Mouse (Mus musculus) MEL (cell line): ENCODE measurements around the gene Nolc1. TPM values are rescaled to one million over a fixed set of nuclear protein-coding genes. Genes with fewer than 3 reads are reported as not detected.

Experiments
- DNase-seq: peaks from one replicate; pipeline ENCODE4 v3.0.0; 2011; ENCODE audit warnings: low read depth, low spot score
- H3K27ac ChIP-seq: 2 replicates; pipeline ENCODE4 v1.5.1; 2012; ENCODE audit warnings: low read depth, mild to moderate bottlenecking, control low read depth, low read length, moderate library complexity; ENCODE audit not compliant: control insufficient read depth
- H3K27me3 ChIP-seq, 2 experiments: fragments of 150-350 bp in 1 of 2; sonication (generic) in 1 of 2; 2 replicates each; pipeline ENCODE4 v1.6.1; 2012; ENCODE audit warnings: low read length in 2 of 2, mild to moderate bottlenecking in 2 of 2, improper control_type of control experiment in 1 of 2, moderate library complexity in 1 of 2; ENCODE audit not compliant: insufficient read depth in 2 of 2, control insufficient read depth in 1 of 2
- H3K36me3 ChIP-seq, 2 experiments: 2 replicates each; pipeline ENCODE4 v1.6.1; 2012 to 2014; ENCODE audit warnings: low read length in 2 of 2, improper control_type of control experiment in 1 of 2, inconsistent platforms in 1 of 2, mild to moderate bottlenecking in 1 of 2; ENCODE audit not compliant: insufficient read depth in 2 of 2, control insufficient read depth in 1 of 2
- H3K4me1 ChIP-seq, 2 experiments: fragments of 150-350 bp in 1 of 2; sonication (generic) in 1 of 2; 2 replicates each; pipeline ENCODE4 v1.6.1; 2012; ENCODE audit warnings: low read length in 2 of 2, improper control_type of control experiment in 1 of 2, mild to moderate bottlenecking in 1 of 2; ENCODE audit not compliant: insufficient read depth in 2 of 2, control insufficient read depth in 1 of 2
- H3K4me3 ChIP-seq, 2 experiments: fragments of 150-350 bp in 1 of 2; sonication (generic) in 1 of 2; 2 replicates each; pipeline ENCODE4 v1.5.1; 2012; ENCODE audit warnings: low read depth in 2 of 2, low read length in 2 of 2, mild to moderate bottlenecking in 2 of 2, moderate library complexity in 2 of 2, control low read depth in 1 of 2, improper control_type of control experiment in 1 of 2; ENCODE audit not compliant: control insufficient read depth in 1 of 2, insufficient read depth in 1 of 2
- H3K79me2 ChIP-seq: 2 replicates; pipeline ENCODE4 v1.6.1; 2012; ENCODE audit warnings: mild to moderate bottlenecking, low read length, moderate library complexity; ENCODE audit not compliant: control insufficient read depth, poor library complexity, insufficient read depth
- H3K9ac ChIP-seq: 2 replicates; pipeline ENCODE4 v1.6.1; 2012; ENCODE audit warnings: low read depth, mild to moderate bottlenecking, control low read depth, low read length, moderate library complexity; ENCODE audit not compliant: control insufficient read depth, poor library complexity, severe bottlenecking
- H3K9me3 ChIP-seq: fragments of 150-350 bp; sonication (generic); replicated peaks from 2 replicates; pipeline ENCODE4 v1.6.1; 2012; ENCODE audit warnings: mild to moderate bottlenecking, low read length, improper control_type of control experiment, moderate library complexity; ENCODE audit not compliant: insufficient read depth
- BHLHE40 ChIP-seq: IDR thresholded peaks from 2 replicates; pipeline ENCODE4 v1.6.1; 2012; ENCODE audit warnings: low read depth, mild to moderate bottlenecking, inconsistent platforms, low read length, improper control_type of control experiment, borderline replicate concordance
- ETS1 ChIP-seq: IDR thresholded peaks from 2 replicates; pipeline ENCODE4 v1.6.1; 2012; ENCODE audit warnings: low read depth, mild to moderate bottlenecking, inconsistent platforms, low read length, improper control_type of control experiment, moderate library complexity
- GATA1 ChIP-seq: IDR thresholded peaks from 2 replicates; pipeline ENCODE4 v1.6.1; 2011; ENCODE audit warnings: low read depth, low read length, improper control_type of control experiment
- MAX ChIP-seq: IDR thresholded peaks from 2 replicates; pipeline ENCODE4 v1.6.1; 2011; ENCODE audit warnings: low read length, improper control_type of control experiment
- MAZ ChIP-seq: IDR thresholded peaks from 2 replicates; pipeline ENCODE4 v1.6.1; 2012; ENCODE audit warnings: low read depth, mild to moderate bottlenecking, inconsistent platforms, low read length, improper control_type of control experiment
- MXI1 ChIP-seq: IDR thresholded peaks from 2 replicates; pipeline ENCODE4 v1.6.1; 2011; ENCODE audit warnings: mild to moderate bottlenecking, low read depth, low read length, improper control_type of control experiment
- MYC ChIP-seq: IDR thresholded peaks from 2 replicates; pipeline ENCODE4 v1.6.1; 2011; ENCODE audit warnings: low read depth, mild to moderate bottlenecking, low read length, improper control_type of control experiment, moderate library complexity
- POLR2A ChIP-seq, 2 experiments: IDR thresholded peaks; 2 replicates each; pipeline ENCODE4 v1.6.1; 2011 to 2012; ENCODE audit warnings: low read length in 2 of 2, mild to moderate bottlenecking in 2 of 2, control low read depth in 1 of 2, improper control_type of control experiment in 1 of 2, low read depth in 1 of 2, moderate library complexity in 1 of 2; ENCODE audit not compliant: control insufficient read depth in 1 of 2, insufficient read depth in 1 of 2, poor library complexity in 1 of 2
- POLR2AphosphoS5 ChIP-seq: IDR thresholded peaks from 2 replicates; pipeline ENCODE4 v1.6.1; 2012; ENCODE audit warnings: low read depth, borderline replicate concordance, mild to moderate bottlenecking, inconsistent platforms, low read length, moderate library complexity, mixed read lengths
- RCOR1 ChIP-seq: IDR thresholded peaks from 2 replicates; pipeline ENCODE4 v1.6.1; 2012; ENCODE audit warnings: low read depth, mild to moderate bottlenecking, inconsistent platforms, low read length, improper control_type of control experiment
- SIN3A ChIP-seq: IDR thresholded peaks from 2 replicates; pipeline ENCODE4 v1.6.1; 2012; ENCODE audit warnings: low read length, improper control_type of control experiment, inconsistent platforms
- TAL1 ChIP-seq: IDR thresholded peaks from 2 replicates; pipeline ENCODE4 v1.6.1; 2012; ENCODE audit warnings: mild to moderate bottlenecking, inconsistent platforms, low read length, moderate library complexity, mixed read lengths
- TBP ChIP-seq: IDR thresholded peaks from 2 replicates; pipeline ENCODE4 v1.8.0; 2011; ENCODE audit warnings: low read depth, low read length, improper control_type of control experiment
- TCF12 ChIP-seq: IDR thresholded peaks from 2 replicates; pipeline ENCODE4 v1.6.1; 2014; ENCODE audit warnings: low read depth, mild to moderate bottlenecking, inconsistent platforms, low read length, improper control_type of control experiment, moderate library complexity
- UBTF ChIP-seq: IDR thresholded peaks from 2 replicates; pipeline ENCODE4 v1.6.1; 2012; ENCODE audit warnings: low read depth, mild to moderate bottlenecking, inconsistent platforms, low read length, improper control_type of control experiment, moderate library complexity, borderline replicate concordance; ENCODE audit not compliant: insufficient read depth
- ZMIZ1 ChIP-seq: IDR thresholded peaks from 2 replicates; pipeline ENCODE4 v1.6.1; 2012; ENCODE audit warnings: low read depth, mild to moderate bottlenecking, inconsistent platforms, low read length, improper control_type of control experiment, moderate library complexity
- ZNF384 ChIP-seq: IDR thresholded peaks from 2 replicates; pipeline ENCODE4 v1.6.1; 2012; ENCODE audit warnings: low read depth, mild to moderate bottlenecking, inconsistent platforms, low read length, improper control_type of control experiment
- polyA plus RNA-seq, 2 experiments: library from polyadenylated mRNA; stranded (reverse) in 1 of 2; unstranded in 1 of 2; fragments of >175 nt in 1 of 2; fragments of >200 nt in 1 of 2; gene quantifications; 2 replicates each; pipeline versions ENCODE4 v1.2.1 to v1.2.4; 2012; ENCODE audit warnings: low replicate concordance in 2 of 2, low read depth in 1 of 2; ENCODE audit not compliant: insufficient read length in 2 of 2, insufficient read depth in 1 of 2, missing spikeins in 1 of 2
- total RNA-seq: library from RNA; depleted of rRNA; stranded (reverse); fragments of 300-350 nt; gene quantifications from 2 replicates; pipeline ENCODE4 v1.2.3, GENCODE M21; 2012

Nolc1 gene
- total and polyA plus RNA-seq, 3 experiments: 213 to 753 (median 294) TPM

GRCm38 (mm10) chr19:46040149-46040902, 35.3 kb upstream of the Nolc1 start (continued):
- TF ChIP-seq TBP (peak; percentile 84), MAZ (no peak; the same call in 1 of the 2 replicates), ZMIZ1 (no peak; the same call in 1 of the 2 replicates), POLR2AphosphoS5 (no peak), MXI1 (peak; percentile 95), SIN3A (0 out of 2 replicates have a peak, but pooled peaks have one; percentile 68), GATA1 (0 out of 2 replicates have a peak, but pooled peaks have one; percentile 6), ETS1 (peak; percentile 35; the same call in 1 of the 2 replicates), TCF12 (no peak)

DNA sequence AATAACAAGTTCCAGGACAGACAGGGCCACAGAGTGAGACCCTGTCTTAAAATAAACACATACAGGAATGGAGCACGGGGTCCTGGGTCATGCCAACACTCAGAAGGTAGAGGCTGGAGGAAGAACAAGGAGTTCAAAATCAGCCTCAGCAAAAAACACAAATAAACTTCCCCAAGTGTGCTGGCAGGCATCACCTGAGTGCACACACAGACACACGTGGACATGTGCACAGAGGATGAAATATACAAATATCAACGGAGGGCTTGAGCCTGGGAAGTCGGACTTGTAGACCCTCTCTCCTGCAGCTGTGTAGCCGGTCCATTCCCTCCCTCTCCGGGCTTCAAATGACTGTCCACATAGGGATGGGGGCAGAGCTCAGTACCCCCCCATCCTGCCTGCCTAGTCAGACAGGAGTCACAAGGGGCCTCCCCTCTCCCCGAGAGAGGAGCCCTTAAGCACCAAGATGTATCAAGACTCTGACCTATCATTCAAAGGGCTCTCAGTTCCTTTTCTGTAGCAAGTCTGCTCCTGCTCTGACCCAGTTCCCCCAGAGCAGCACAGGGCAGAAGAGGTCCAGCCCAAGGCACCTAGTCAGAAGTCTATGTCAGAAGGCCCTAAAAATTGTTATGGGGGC, 34.2 kb upstream of the Nolc1 start:
- TF ChIP-seq MYC: peak; percentile 46; the same call in 1 of the 2 replicates
- TF ChIP-seq POLR2A (IDR thresholded peaks at IDR 0.05; ENCODE audit: control insufficient read depth in 1 of 2, insufficient read depth in 1 of 2, low read depth in 1 of 2, low read length in 2 of 2, poor library complexity in 1 of 2): 0 out of 4 replicates have a peak, but pooled peaks of 1 of the 2 experiments have one; percentile 19
- no peak for TF ChIP-seq TAL1
- TF ChIP-seq TCF12: no peak
- no peak for TF ChIP-seq ZNF384
- no peak for TF ChIP-seq UBTF
- TF ChIP-seq RCOR1: 0 out of 2 replicates have a peak, but pooled peaks have one; percentile 3
- no peak for TF ChIP-seq BHLHE40
- TF ChIP-seq MAX: peak; percentile 40; the same call in 1 of the 2 replicates
- peak; percentile 72 for DNase-seq
- peak overlapping the region; percentile 31 to 37 for H3K4me3 ChIP-seq

More for the DNA sequence above, 34.2 kb upstream of the Nolc1 start:
- Histone ChIP-seq H3K9me3 (no peaks in the 10 kb centered on the region), H3K27ac (peak overlapping the region; percentile 81), H3K79me2 (peaks cover 80% of the 10 kb centered on the region), H3K27me3 (no peaks in the 10 kb centered on the region), H3K9ac (peak overlapping the region; percentile 62), H3K4me1 (peaks cover 25 to 48% of the 10 kb centered on the region in 2 experiments), H3K36me3 (peaks cover 0 to 40% of the 10 kb centered on the region in 2 experiments; a peak in 2 of 4 replicates)
